Mouse (Mus musculus): Measurements from ENCODE around the gene Cops3. TPM values are rescaled to one million over a fixed set of nuclear protein-coding genes. Genes with fewer than 3 reads are reported as not detected.

Cops3 gene
- polyA plus RNA-seq, 1 experiment from 2014 or later = 168 TPM

- Histone ChIP-seq H3K4me2 (no peak overlapping the region), H3K9ac (ENCODE audit: low read depth, low read length) (no peak overlapping the region), H3K27ac (ENCODE audit: low read depth, low read length) (no peak overlapping the region), H3K4me3 (ENCODE audit: low read depth, low read length) (no peak overlapping the region), H3K36me3 (ENCODE audit: control insufficient read depth, insufficient read depth, low read length) (peaks cover 42% of the 10 kb centered on the region), H3K27me3 (ENCODE audit: control insufficient read depth, insufficient read depth, low read length) (no peaks in the 10 kb centered on the region), H3K9me3 (replicated peaks; ENCODE audit: control insufficient read depth, low read length) (no peaks in the 10 kb centered on the region), H3K4me1 (ENCODE audit: control insufficient read depth, insufficient read depth, low read length) (no peaks in the 10 kb centered on the region)
- 89% methylated on average over 6 of the region's 6 CpGs for WGBS (ENCODE audit: insufficient replicate concordance)
- no peak for ATAC-seq (replicated peaks; ENCODE audit: insufficient number of reproducible peaks, low FRiP score, low TSS enrichment)
Measured at GRCm38 (mm10) chr11:59793390-59793789, 46.2 kb downstream of the Cops3 start.

GRCm38 (mm10) chr11:59789311-59789710 lies 50.3 kb downstream of the Cops3 start:
- Histone ChIP-seq H3K4me1 (ENCODE audit: control insufficient read depth, insufficient read depth, low read length) (no peaks in the 10 kb centered on the region), H3K27me3 (ENCODE audit: control insufficient read depth, insufficient read depth, low read length) (no peaks in the 10 kb centered on the region), H3K4me2 (no peak overlapping the region), H3K9ac (ENCODE audit: low read depth, low read length) (no peak overlapping the region), H3K36me3 (ENCODE audit: control insufficient read depth, insufficient read depth, low read length) (peaks cover 18% of the 10 kb centered on the region; the same call in 1 of the 2 replicates), H3K9me3 (replicated peaks; ENCODE audit: control insufficient read depth, low read length) (no peaks in the 10 kb centered on the region), H3K4me3 (ENCODE audit: low read depth, low read length) (no peak overlapping the region), H3K27ac (ENCODE audit: low read depth, low read length) (no peak overlapping the region)
- ATAC-seq (replicated peaks; ENCODE audit: insufficient number of reproducible peaks, low FRiP score, low TSS enrichment) = no peak
- 76% methylated on average over 1 of the region's 1 CpGs for WGBS (ENCODE audit: insufficient replicate concordance)

GRCm38 (mm10) chr11:59787199-59787781 lies 52.3 kb downstream of the Cops3 start, which contains the start of gene Pld6:
Gene Pld6, minus strand, starts transcription at chr11:59787645.
- no peak within 1 kb of the TSS for H3K27ac ChIP-seq (ENCODE audit: low read depth, low read length)
- H3K4me1 ChIP-seq (ENCODE audit: control insufficient read depth, insufficient read depth, low read length) = peaks cover 6% of the 10 kb centered on the region; the same call in 1 of the 2 replicates
- no peaks in the 10 kb centered on the region for H3K27me3 ChIP-seq (ENCODE audit: control insufficient read depth, insufficient read depth, low read length)
- 1% methylated on average over 51 of the region's 51 CpGs for WGBS (ENCODE audit: insufficient replicate concordance)
- peak within 1 kb of the TSS; percentile 49 for H3K4me3 ChIP-seq (ENCODE audit: low read depth, low read length)
- peaks cover 8% of the 10 kb centered on the region; the same call in 1 of the 2 replicates for H3K36me3 ChIP-seq (ENCODE audit: control insufficient read depth, insufficient read depth, low read length)
- peak within 1 kb of the TSS; percentile 73 for H3K9ac ChIP-seq (ENCODE audit: low read depth, low read length)
- peak; percentile 70 for ATAC-seq (replicated peaks; ENCODE audit: insufficient number of reproducible peaks, low FRiP score, low TSS enrichment)
- no peaks in the 10 kb centered on the region for H3K9me3 ChIP-seq (replicated peaks; ENCODE audit: control insufficient read depth, low read length)
- H3K4me2 ChIP-seq = peak within 1 kb of the TSS; percentile 99

GRCm38 (mm10) chr11:59786444-59787198 lies 53.0 kb downstream of the Cops3 start:
- no peak overlapping the region for H3K27ac ChIP-seq (ENCODE audit: low read depth, low read length)
- H3K4me1 ChIP-seq (ENCODE audit: control insufficient read depth, insufficient read depth, low read length) = peaks cover 6% of the 10 kb centered on the region; the same call in 1 of the 2 replicates
- WGBS (ENCODE audit: insufficient replicate concordance) = 47% methylated on average over 15 of the region's 15 CpGs
- H3K4me3 ChIP-seq (ENCODE audit: low read depth, low read length) = peak overlapping the region; percentile 49
- H3K27me3 ChIP-seq (ENCODE audit: control insufficient read depth, insufficient read depth, low read length) = no peaks in the 10 kb centered on the region
- no peak for ATAC-seq (replicated peaks; ENCODE audit: insufficient number of reproducible peaks, low FRiP score, low TSS enrichment)
- H3K9ac ChIP-seq (ENCODE audit: low read depth, low read length) = peak overlapping the region; percentile 73
- peaks cover 2% of the 10 kb centered on the region; the same call in 1 of the 2 replicates for H3K36me3 ChIP-seq (ENCODE audit: control insufficient read depth, insufficient read depth, low read length)
- no peaks in the 10 kb centered on the region for H3K9me3 ChIP-seq (replicated peaks; ENCODE audit: control insufficient read depth, low read length)
- H3K4me2 ChIP-seq = peak overlapping the region; percentile 99

GRCm38 (mm10) chr11:59783591-59783990 lies 56.0 kb downstream of the Cops3 start:
- no peak for ATAC-seq (replicated peaks; ENCODE audit: insufficient number of reproducible peaks, low FRiP score, low TSS enrichment)
- H3K9ac ChIP-seq (ENCODE audit: low read depth, low read length) = no peak overlapping the region
- no peak overlapping the region for H3K4me3 ChIP-seq (ENCODE audit: low read depth, low read length)
- H3K27me3 ChIP-seq (ENCODE audit: control insufficient read depth, insufficient read depth, low read length) = no peaks in the 10 kb centered on the region
- no peak overlapping the region for H3K4me2 ChIP-seq
- H3K36me3 ChIP-seq (ENCODE audit: control insufficient read depth, insufficient read depth, low read length) = no peaks in the 10 kb centered on the region
- peaks cover 11% of the 10 kb centered on the region for H3K4me1 ChIP-seq (ENCODE audit: control insufficient read depth, insufficient read depth, low read length)
- 79% methylated on average over 6 of the region's 6 CpGs for WGBS (ENCODE audit: insufficient replicate concordance)
- H3K27ac ChIP-seq (ENCODE audit: low read depth, low read length) = no peak overlapping the region
- H3K9me3 ChIP-seq (replicated peaks; ENCODE audit: control insufficient read depth, low read length) = no peaks in the 10 kb centered on the region

- Histone ChIP-seq H3K4me3 (ENCODE audit: low read depth, low read length) (no peak overlapping the region), H3K36me3 (ENCODE audit: control insufficient read depth, insufficient read depth, low read length) (peaks cover 4% of the 10 kb centered on the region; the same call in 1 of the 2 replicates), H3K9ac (ENCODE audit: low read depth, low read length) (no peak overlapping the region), H3K4me2 (no peak overlapping the region), H3K27me3 (ENCODE audit: control insufficient read depth, insufficient read depth, low read length) (no peaks in the 10 kb centered on the region), H3K4me1 (ENCODE audit: control insufficient read depth, insufficient read depth, low read length) (peaks cover 11% of the 10 kb centered on the region), H3K9me3 (replicated peaks; ENCODE audit: control insufficient read depth, low read length) (no peaks in the 10 kb centered on the region), H3K27ac (ENCODE audit: low read depth, low read length) (no peak overlapping the region)
- WGBS (ENCODE audit: insufficient replicate concordance) = 78% methylated on average over 7 of the region's 7 CpGs
- no peak for ATAC-seq (replicated peaks; ENCODE audit: insufficient number of reproducible peaks, low FRiP score, low TSS enrichment)
Measured at GRCm38 (mm10) chr11:59782091-59782590, 57.5 kb downstream of the Cops3 start.

- H3K27me3 ChIP-seq (ENCODE audit: control insufficient read depth, insufficient read depth, low read length) = no peaks in the 10 kb centered on the region
- H3K4me2 ChIP-seq = no peak overlapping the region
- no peak overlapping the region for H3K4me3 ChIP-seq (ENCODE audit: low read depth, low read length)
- H3K9ac ChIP-seq (ENCODE audit: low read depth, low read length) = no peak overlapping the region
- H3K4me1 ChIP-seq (ENCODE audit: control insufficient read depth, insufficient read depth, low read length) = peaks cover 11% of the 10 kb centered on the region
- WGBS (ENCODE audit: insufficient replicate concordance) = 74% methylated on average over 4 of the region's 4 CpGs
- peaks cover 12% of the 10 kb centered on the region for H3K36me3 ChIP-seq (ENCODE audit: control insufficient read depth, insufficient read depth, low read length)
- no peaks in the 10 kb centered on the region for H3K9me3 ChIP-seq (replicated peaks; ENCODE audit: control insufficient read depth, low read length)
- no peak overlapping the region for H3K27ac ChIP-seq (ENCODE audit: low read depth, low read length)
- ATAC-seq (replicated peaks; ENCODE audit: insufficient number of reproducible peaks, low FRiP score, low TSS enrichment) = no peak
Measured at GRCm38 (mm10) chr11:59780241-59780640, 59.4 kb downstream of the Cops3 start.

- no peak overlapping the region for H3K4me2 ChIP-seq
- no peak overlapping the region for H3K27ac ChIP-seq (ENCODE audit: low read depth, low read length)
- H3K36me3 ChIP-seq (ENCODE audit: control insufficient read depth, insufficient read depth, low read length) = peaks cover 13% of the 10 kb centered on the region
- no peak overlapping the region for H3K9ac ChIP-seq (ENCODE audit: low read depth, low read length)
- no peak for ATAC-seq (replicated peaks; ENCODE audit: insufficient number of reproducible peaks, low FRiP score, low TSS enrichment)
- peaks cover 11% of the 10 kb centered on the region for H3K4me1 ChIP-seq (ENCODE audit: control insufficient read depth, insufficient read depth, low read length)
- no peaks in the 10 kb centered on the region for H3K27me3 ChIP-seq (ENCODE audit: control insufficient read depth, insufficient read depth, low read length)
- 84% methylated on average over 4 of the region's 4 CpGs for WGBS (ENCODE audit: insufficient replicate concordance)
- no peak overlapping the region for H3K4me3 ChIP-seq (ENCODE audit: low read depth, low read length)
- no peaks in the 10 kb centered on the region for H3K9me3 ChIP-seq (replicated peaks; ENCODE audit: control insufficient read depth, low read length)
Measured at GRCm38 (mm10) chr11:59779406-59779805, 60.2 kb downstream of the Cops3 start.
